Mouse (Mus musculus) midbrain, embryonic 16.5 days (tissue): ENCODE data around the gene Olfr1188. TPM values are rescaled to one million over a fixed set of nuclear protein-coding genes. Genes with fewer than 3 reads are reported as not detected.
"Not testable (repeated sequence)": the region's sequence is repeated elsewhere in the genome, so short reads cannot be mapped to it uniquely, and the experiment has no call there.

Experiments used
- ATAC-seq: fragments of 200-750 bp; cut with Nextera tagmentation; 2 replicates; pipeline ENCODE4 v1.8.0; 2017; ENCODE audit warnings: moderate TSS enrichment
- H3K27ac ChIP-seq: fragments of 300-500 bp; sonication (generic); 2 replicates; pipeline ENCODE4 v1.5.1; 2014; ENCODE audit warnings: mild to moderate bottlenecking, low read length, mixed read lengths
- H3K27me3 ChIP-seq: fragments of 300-500 bp; sonication (generic); 2 replicates; pipeline ENCODE4 v1.6.1; 2014; ENCODE audit warnings: low read depth, low read length, mixed read lengths; ENCODE audit not compliant: control insufficient read depth, insufficient read depth
- H3K36me3 ChIP-seq: fragments of 300-500 bp; sonication (generic); 2 replicates; pipeline ENCODE4 v1.6.1; 2014; ENCODE audit warnings: mild to moderate bottlenecking, low read length, moderate library complexity, mixed read lengths; ENCODE audit not compliant: control insufficient read depth, insufficient read depth
- H3K4me1 ChIP-seq: fragments of 300-500 bp; sonication (generic); 2 replicates; pipeline ENCODE4 v1.6.1; 2014; ENCODE audit warnings: mild to moderate bottlenecking, low read length, mixed read lengths; ENCODE audit not compliant: control insufficient read depth, insufficient read depth
- H3K4me2 ChIP-seq: fragments of 300-500 bp; sonication (generic); 2 replicates; pipeline ENCODE4 v1.6.1; 2014; ENCODE audit warnings: mild to moderate bottlenecking, low read length, mixed read lengths
- H3K4me3 ChIP-seq: fragments of 300-500 bp; sonication (generic); 2 replicates; pipeline ENCODE4 v1.5.1; 2014; ENCODE audit warnings: low read depth, mild to moderate bottlenecking, low read length, moderate library complexity, mixed read lengths
- H3K9ac ChIP-seq: fragments of 300-500 bp; sonication (generic); 2 replicates; pipeline ENCODE4 v1.6.1; 2014; ENCODE audit warnings: low read depth, low read length, mixed read lengths
- H3K9me3 ChIP-seq: fragments of 300-500 bp; sonication (generic); replicated peaks from 2 replicates; pipeline ENCODE4 v1.6.1; 2014; ENCODE audit warnings: mild to moderate bottlenecking, low read length, mixed read lengths; ENCODE audit not compliant: control insufficient read depth, poor library complexity, severe bottlenecking
- WGBS: fragments of 180-500 bp; shearing (Covaris S2); extraction: QIAGEN DNeasy Blood & Tissue Kit; methylation state at CpG from one replicate; pipeline ENCODE4 v1.1.7; 2014; 5-methylcytosine and 5-hydroxymethylcytosine counted together
- polyA plus RNA-seq: library from polyadenylated mRNA; unstranded; fragments of >200 nt; fragmentation: Nextera tagmentation; extraction: Ambion mirVana; gene quantifications from 2 replicates; pipeline ENCODE4 v1.2.1, GENCODE M21; 2015

The Olfr1188 gene
- polyA plus RNA-seq, result not detected in 2 replicates

- no peaks in the 10 kb centered on the region for H3K9me3 ChIP-seq
- H3K36me3 ChIP-seq, result no peaks in the 10 kb centered on the region
- no peaks in the 10 kb centered on the region for H3K27me3 ChIP-seq
- H3K4me1 ChIP-seq, result no peaks in the 10 kb centered on the region
- H3K4me2 ChIP-seq, result no peak within 1 kb of the TSS
- H3K4me3 ChIP-seq, result no peak within 1 kb of the TSS
- no peak within 1 kb of the TSS for H3K9ac ChIP-seq
- ATAC-seq, result no peak
- WGBS, result 96% methylated on average over 2 of the region's 2 CpGs
- H3K27ac ChIP-seq, result no peak within 1 kb of the TSS
These were observed at the start of gene Olfr1188 for GRCm38 (mm10) chr2:88556635-88557034. Olfr1188 (plus strand) TSS chr2:88556935.

DNA sequence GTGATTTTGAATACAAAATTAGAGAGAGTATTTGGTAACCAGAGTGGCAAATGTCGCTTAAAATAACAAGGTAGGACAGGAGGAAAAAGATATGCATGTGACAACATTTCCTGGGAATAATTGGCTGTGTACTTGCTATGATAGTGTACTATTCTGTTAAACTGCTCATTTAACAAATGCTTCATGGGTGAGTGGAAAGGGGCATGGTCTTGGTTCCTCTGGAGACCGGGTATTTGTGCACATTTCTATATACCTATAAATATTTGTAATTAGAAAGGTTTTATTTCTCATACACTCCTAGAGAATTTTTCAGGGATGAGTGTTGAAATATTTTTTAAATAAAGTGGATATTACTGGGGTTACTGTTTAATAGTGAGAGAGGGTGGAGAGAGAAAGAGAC lies 38.5 kb upstream of the Olfr1188 start, which contains the start of gene Olfr1186:
Gene Olfr1186, plus strand, starts transcription at position 301 of the 400 bp plus-strand sequence.
- Histone ChIP-seq H3K9ac (no peak within 1 kb of the TSS), H3K27ac (no peak within 1 kb of the TSS), H3K9me3 (no peaks in the 10 kb centered on the region), H3K4me3 (no peak within 1 kb of the TSS), H3K36me3 (no peaks in the 10 kb centered on the region), H3K4me1 (no peaks in the 10 kb centered on the region), H3K4me2 (no peak within 1 kb of the TSS), H3K27me3 (no peaks in the 10 kb centered on the region)
- no peak for ATAC-seq
- WGBS, result 89% methylated on average over 2 of the region's 2 CpGs

DNA sequence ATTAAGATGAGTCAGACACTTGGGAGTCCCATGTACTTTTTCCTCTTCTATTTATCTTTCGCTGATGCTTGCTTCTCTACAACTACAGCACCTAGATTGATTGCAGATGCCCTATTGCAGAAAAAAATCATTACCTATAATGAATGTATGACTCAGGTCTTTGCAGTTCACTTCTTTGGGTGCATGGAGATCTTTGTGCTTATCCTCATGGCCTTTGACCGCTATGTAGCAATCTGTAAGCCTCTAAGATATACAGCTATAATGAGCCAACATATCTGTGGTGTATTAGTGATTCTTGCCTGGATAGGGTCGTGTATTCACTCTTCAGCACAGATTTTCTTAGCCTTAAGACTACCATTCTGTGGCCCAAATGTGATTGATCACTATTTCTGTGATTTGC lies 31.0 kb upstream of the Olfr1188 start:
- Histone ChIP-seq H3K36me3 (no peaks in the 10 kb centered on the region), H3K9me3 (no peaks in the 10 kb centered on the region), H3K9ac (no peak overlapping the region), H3K27me3 (no peaks in the 10 kb centered on the region), H3K4me3 (no peak overlapping the region), H3K4me1 (no peaks in the 10 kb centered on the region), H3K27ac (no peak overlapping the region), H3K4me2 (no peak overlapping the region)
- 74% methylated on average over 3 of the region's 3 CpGs for WGBS
- no peak for ATAC-seq

GRCm38 (mm10) chr2:88572696-88573095 lies 16.0 kb downstream of the Olfr1188 start:
- H3K4me3 ChIP-seq, H3K9me3 ChIP-seq, H3K4me1 ChIP-seq, ATAC-seq, H3K27me3 ChIP-seq, H3K9ac ChIP-seq, H3K4me2 ChIP-seq, H3K36me3 ChIP-seq, H3K27ac ChIP-seq: not testable (repeated sequence)
- 95% methylated on average over 12 of the region's 12 CpGs for WGBS

- H3K9me3 ChIP-seq, result no peaks in the 10 kb centered on the region
- no peak for ATAC-seq
- no peak within 1 kb of the TSS for H3K4me2 ChIP-seq
- H3K27me3 ChIP-seq, result no peaks in the 10 kb centered on the region
- H3K4me1 ChIP-seq, result no peaks in the 10 kb centered on the region
- no peak within 1 kb of the TSS for H3K9ac ChIP-seq
- no peak within 1 kb of the TSS for H3K27ac ChIP-seq
- H3K36me3 ChIP-seq, result no peaks in the 10 kb centered on the region
- H3K4me3 ChIP-seq, result no peak within 1 kb of the TSS
These were observed 29.4 kb downstream of the Olfr1188 start, which contains the start of gene Olfr1189 for GRCm38 (mm10) chr2:88586154-88586553. Olfr1189 (plus strand) TSS chr2:88586454.

Other genes with a start within 250 kb of the Olfr1188 start
- not detected in 2 replicates for gene Olfr1174-ps, start 241.8 kb upstream of the Olfr1188 start, polyA plus RNA-seq
- not detected in 2 replicates for gene Olfr1175-ps, start 229.7 kb upstream of the Olfr1188 start, polyA plus RNA-seq
- gene Olfr1176, start 220.2 kb upstream of the Olfr1188 start, polyA plus RNA-seq, result not detected in 2 replicates
- not detected in 2 replicates for gene Olfr1177-ps, start 210.4 kb upstream of the Olfr1188 start, polyA plus RNA-seq
- not detected in 2 replicates for gene Olfr1178, start 169.9 kb upstream of the Olfr1188 start, polyA plus RNA-seq
- not detected in 2 replicates for gene Olfr1179, start 150.5 kb upstream of the Olfr1188 start, polyA plus RNA-seq
- gene Olfr1180, start 137.8 kb upstream of the Olfr1188 start, polyA plus RNA-seq, result not detected in 2 replicates
- gene Olfr1181, start 130.8 kb upstream of the Olfr1188 start, polyA plus RNA-seq, result not detected in 2 replicates
- gene Gm13757, start 107.8 kb upstream of the Olfr1188 start, polyA plus RNA-seq, result not detected in 2 replicates
- gene Olfr1183, start 102.1 kb upstream of the Olfr1188 start, polyA plus RNA-seq, result not detected in 2 replicates
- gene Olfr1184, start 73.3 kb upstream of the Olfr1188 start, polyA plus RNA-seq, result not detected in 2 replicates
- not detected in 2 replicates for gene Olfr1185-ps1, start 63.6 kb upstream of the Olfr1188 start, polyA plus RNA-seq
- not detected in 2 replicates for gene Olfr1186, start 38.4 kb upstream of the Olfr1188 start, polyA plus RNA-seq
- not detected in 2 replicates for gene Olfr1189, start 29.5 kb downstream of the Olfr1188 start, polyA plus RNA-seq
- gene Olfr1191-ps1, start 83.6 kb downstream of the Olfr1188 start, polyA plus RNA-seq, result not detected in 2 replicates
- not detected in 2 replicates for gene Olfr1192-ps1, start 91.6 kb downstream of the Olfr1188 start, polyA plus RNA-seq
- gene Olfr1193, start 118.7 kb downstream of the Olfr1188 start, polyA plus RNA-seq, result not detected in 2 replicates
- gene Olfr1195, start 132.3 kb downstream of the Olfr1188 start, polyA plus RNA-seq, result not detected in 2 replicates
- gene Olfr1196, start 147.7 kb downstream of the Olfr1188 start, polyA plus RNA-seq, result not detected in 2 replicates
- not detected in 2 replicates for gene Olfr1197, start 175.4 kb downstream of the Olfr1188 start, polyA plus RNA-seq
- not detected in 2 replicates for gene Olfr1198, start 194.4 kb downstream of the Olfr1188 start, polyA plus RNA-seq
- not detected in 2 replicates for gene Olfr1199, start 203.5 kb downstream of the Olfr1188 start, polyA plus RNA-seq
- not detected in 2 replicates for gene Olfr1200, start 213.6 kb downstream of the Olfr1188 start, polyA plus RNA-seq
- gene Olfr1201, start 236.1 kb downstream of the Olfr1188 start, polyA plus RNA-seq, result not detected in 2 replicates